Mouse (Mus musculus) cortical plate, adult 2 months (tissue): ENCODE data around the gene Xpnpep2.

Experiments used
- CTCF ChIP-seq: fragments of 200-500 bp; IDR thresholded peaks from 2 replicates; pipeline ENCODE4 v1.5.1; 2011; ENCODE audit warnings: mild to moderate bottlenecking, control low read depth, low read length; ENCODE audit not compliant: insufficient read depth; ENCODE audit errors: extremely low read depth
- POLR2A ChIP-seq: fragments of 200-500 bp; IDR thresholded peaks from 2 replicates; pipeline ENCODE4 v1.6.1; 2011; ENCODE audit warnings: mild to moderate bottlenecking, low read length, control low read depth; ENCODE audit not compliant: insufficient read depth; ENCODE audit errors: extremely low read depth

GRCm38 (mm10) chrX:48184703-48185102 is 76.2 kb downstream of the Xpnpep2 start:
- no peak for TF ChIP-seq CTCF
- TF ChIP-seq POLR2A, result no peak
